Mouse (Mus musculus): ENCODE results near the gene Opcml. TPM values are rescaled to one million over a fixed set of nuclear protein-coding genes. Genes with fewer than 3 reads are reported as not detected.

The Opcml gene
- polyA plus RNA-seq, 1 experiment, result not detected

DNA sequence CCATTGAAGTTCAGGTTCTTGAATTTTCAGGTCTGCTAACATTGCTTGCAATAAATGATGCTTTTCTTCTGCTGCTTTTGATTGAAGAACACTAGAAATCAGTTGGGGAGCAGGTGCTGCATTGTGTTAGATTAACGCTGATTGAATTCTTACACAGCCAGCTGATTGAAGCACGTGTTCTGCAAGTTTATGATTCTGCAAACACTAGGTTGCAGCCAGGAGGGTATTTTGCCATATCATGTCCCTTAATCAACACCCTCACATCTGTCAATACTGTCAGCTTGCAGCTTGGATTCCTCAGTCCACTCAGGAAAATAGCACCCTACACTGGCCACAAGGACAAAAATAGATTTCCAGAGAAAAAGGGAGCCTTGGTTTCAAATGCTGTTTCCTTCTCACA lies 853.5 kb downstream of the Opcml start:
- Histone ChIP-seq H3K27ac (ENCODE audit: insufficient read depth, low read depth, low read length) (no peak overlapping the region), H3K4me1 (ENCODE audit: control insufficient read depth, insufficient read depth, low read length) (no peaks in the 10 kb centered on the region), H3K4me3 (ENCODE audit: insufficient read depth, low read length) (no peak overlapping the region)
- TF ChIP-seq POLR2A (IDR thresholded peaks at IDR 0.05; ENCODE audit: borderline replicate concordance, low read depth, low read length) (no peak), CTCF (IDR thresholded peaks at IDR 0.05; ENCODE audit: low read depth, low read length) (no peak)

DNA sequence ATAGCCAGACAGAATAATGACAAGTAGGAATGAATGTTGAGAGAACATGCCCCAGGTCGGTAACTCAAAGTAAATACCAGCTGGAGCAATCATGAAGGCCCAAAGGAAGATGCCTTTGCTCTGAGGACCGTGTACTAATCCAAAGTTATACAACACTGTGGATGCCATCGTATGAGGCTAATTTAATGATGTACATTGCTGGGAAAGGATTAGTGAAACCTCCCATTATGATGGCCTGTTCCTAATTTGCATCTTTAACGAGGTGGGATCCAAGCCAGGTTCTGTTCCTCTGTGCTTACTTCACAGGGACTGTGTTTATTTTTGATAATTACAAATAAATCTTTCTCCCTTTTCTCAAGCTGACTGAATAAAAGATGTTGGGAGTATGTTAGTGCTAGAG lies 859.5 kb downstream of the Opcml start:
- H3K4me1 ChIP-seq (ENCODE audit: control insufficient read depth, insufficient read depth, low read length), result no peaks in the 10 kb centered on the region
- TF ChIP-seq POLR2A (IDR thresholded peaks at IDR 0.05; ENCODE audit: borderline replicate concordance, low read depth, low read length) (no peak), CTCF (IDR thresholded peaks at IDR 0.05; ENCODE audit: low read depth, low read length) (no peak)

DNA sequence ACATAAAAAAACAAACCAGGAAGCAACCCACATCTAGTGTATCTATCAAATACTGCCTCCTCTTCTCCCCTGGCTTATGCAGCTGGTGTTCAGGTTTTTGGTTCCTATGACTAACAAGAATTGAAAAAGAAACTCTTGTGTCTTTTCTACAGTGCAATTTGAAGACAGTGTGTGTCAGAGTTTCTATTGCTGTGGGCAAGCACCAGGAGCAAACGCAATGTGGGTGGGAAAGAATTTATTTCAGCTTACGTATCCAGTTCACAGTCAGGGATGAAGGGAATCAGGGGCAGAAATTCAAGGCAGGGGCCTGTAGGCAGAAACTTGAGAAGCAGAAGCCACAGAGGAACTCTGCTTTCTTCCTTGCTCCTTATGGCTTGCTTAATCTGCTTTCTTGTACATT lies 869.4 kb downstream of the Opcml start:
- TF ChIP-seq CTCF (IDR thresholded peaks at IDR 0.05; ENCODE audit: low read depth, low read length) (no peak), POLR2A (IDR thresholded peaks at IDR 0.05; ENCODE audit: borderline replicate concordance, low read depth, low read length) (no peak)
- no peaks in the 10 kb centered on the region for H3K4me1 ChIP-seq (ENCODE audit: control insufficient read depth, insufficient read depth, low read length)
- no peak overlapping the region for H3K27ac ChIP-seq (ENCODE audit: insufficient read depth, low read depth, low read length)
- no peak overlapping the region for H3K4me3 ChIP-seq (ENCODE audit: insufficient read depth, low read length)

More for the DNA sequence above, 859.5 kb downstream of the Opcml start:
- H3K4me3 ChIP-seq (ENCODE audit: insufficient read depth, low read length), result no peak overlapping the region
- H3K27ac ChIP-seq (ENCODE audit: insufficient read depth, low read depth, low read length), result no peak overlapping the region

DNA sequence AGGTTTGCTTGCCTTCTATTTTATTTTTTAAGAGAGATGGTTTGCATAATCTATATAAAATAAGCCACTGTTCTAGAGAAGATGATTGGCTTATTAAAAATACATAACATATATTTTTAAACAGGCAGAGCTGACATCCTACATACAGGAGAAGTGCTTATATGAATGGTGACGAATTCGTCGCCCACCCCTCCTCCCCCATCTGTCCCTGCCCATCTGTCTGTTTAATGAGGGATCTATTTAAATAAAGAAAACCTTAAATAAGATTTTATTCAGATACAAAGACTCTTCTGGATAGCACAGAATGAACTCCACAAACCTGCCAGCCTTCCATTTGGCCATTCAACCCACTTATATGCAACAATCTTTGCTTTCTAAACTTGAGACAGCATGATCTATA lies 872.3 kb downstream of the Opcml start:
- no peak overlapping the region for H3K27ac ChIP-seq (ENCODE audit: insufficient read depth, low read depth, low read length)
- H3K4me1 ChIP-seq (ENCODE audit: control insufficient read depth, insufficient read depth, low read length), result no peaks in the 10 kb centered on the region
- TF ChIP-seq POLR2A (IDR thresholded peaks at IDR 0.05; ENCODE audit: borderline replicate concordance, low read depth, low read length) (no peak), CTCF (IDR thresholded peaks at IDR 0.05; ENCODE audit: low read depth, low read length) (no peak)
- no peak overlapping the region for H3K4me3 ChIP-seq (ENCODE audit: insufficient read depth, low read length)

DNA sequence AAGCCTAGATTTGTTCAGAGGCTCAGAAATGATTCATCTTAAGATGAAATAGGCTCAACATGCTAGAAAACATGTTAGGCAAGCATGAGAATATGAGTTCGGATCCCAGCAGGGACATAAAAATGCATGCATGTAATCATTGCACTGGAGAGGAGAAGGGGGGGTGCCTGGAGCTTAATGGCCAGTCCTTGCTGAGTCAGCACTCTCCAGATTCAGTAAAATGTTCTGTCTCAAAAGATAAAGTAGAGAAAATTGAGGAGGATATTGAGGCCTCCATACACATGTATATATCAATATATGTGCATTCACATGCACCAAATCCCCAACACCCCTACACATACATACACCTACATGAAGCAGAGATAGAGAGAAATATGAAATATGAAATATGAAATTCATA lies 889.7 kb downstream of the Opcml start:
- TF ChIP-seq CTCF (IDR thresholded peaks at IDR 0.05; ENCODE audit: low read depth, low read length) (no peak), POLR2A (IDR thresholded peaks at IDR 0.05; ENCODE audit: borderline replicate concordance, low read depth, low read length) (no peak)
- Histone ChIP-seq H3K27ac (ENCODE audit: insufficient read depth, low read depth, low read length) (no peak overlapping the region), H3K4me1 (ENCODE audit: control insufficient read depth, insufficient read depth, low read length) (no peaks in the 10 kb centered on the region), H3K4me3 (ENCODE audit: insufficient read depth, low read length) (no peak overlapping the region)

DNA sequence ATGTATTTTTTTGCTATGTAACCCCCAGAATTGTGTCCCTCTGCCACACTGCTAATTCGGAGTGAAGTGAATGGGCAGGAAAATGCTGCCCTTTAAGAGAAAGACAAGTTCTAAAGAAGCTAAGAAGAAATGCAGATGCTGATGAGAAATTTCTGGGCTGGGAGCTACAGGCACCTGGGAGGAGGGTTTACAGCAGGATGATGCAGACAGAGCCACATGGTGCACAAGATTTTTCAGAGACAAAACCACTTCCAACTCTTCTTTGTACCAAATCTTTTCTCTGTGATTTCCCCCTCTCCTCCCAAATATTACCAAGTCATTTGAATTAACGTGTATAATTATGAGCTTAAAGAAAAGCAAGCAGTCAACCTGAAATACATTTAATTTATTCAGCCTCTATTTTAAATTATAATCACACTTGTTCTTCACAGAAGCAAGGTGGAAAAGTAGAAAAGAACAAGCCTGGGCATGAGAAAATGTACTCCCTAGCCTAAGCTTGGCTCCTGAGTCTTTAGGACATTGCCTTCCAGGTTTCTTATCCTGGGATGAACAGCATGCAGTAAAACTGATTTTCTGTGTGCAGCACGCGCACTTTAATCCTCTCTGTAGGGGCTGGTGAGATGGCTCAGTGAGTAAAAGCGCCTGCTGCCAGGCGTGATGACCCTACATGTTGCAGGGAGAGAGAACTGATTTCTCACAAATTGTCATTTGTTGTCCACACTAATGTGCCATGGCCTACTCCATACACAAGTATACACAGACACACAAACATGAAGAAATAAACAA lies 890.9 kb downstream of the Opcml start:
- Histone ChIP-seq H3K27ac (ENCODE audit: insufficient read depth, low read depth, low read length) (no peak overlapping the region), H3K4me3 (ENCODE audit: insufficient read depth, low read length) (no peak overlapping the region), H3K4me1 (ENCODE audit: control insufficient read depth, insufficient read depth, low read length) (no peaks in the 10 kb centered on the region)
- TF ChIP-seq POLR2A (IDR thresholded peaks at IDR 0.05; ENCODE audit: borderline replicate concordance, low read depth, low read length) (no peak), CTCF (IDR thresholded peaks at IDR 0.05; ENCODE audit: low read depth, low read length) (no peak)

DNA sequence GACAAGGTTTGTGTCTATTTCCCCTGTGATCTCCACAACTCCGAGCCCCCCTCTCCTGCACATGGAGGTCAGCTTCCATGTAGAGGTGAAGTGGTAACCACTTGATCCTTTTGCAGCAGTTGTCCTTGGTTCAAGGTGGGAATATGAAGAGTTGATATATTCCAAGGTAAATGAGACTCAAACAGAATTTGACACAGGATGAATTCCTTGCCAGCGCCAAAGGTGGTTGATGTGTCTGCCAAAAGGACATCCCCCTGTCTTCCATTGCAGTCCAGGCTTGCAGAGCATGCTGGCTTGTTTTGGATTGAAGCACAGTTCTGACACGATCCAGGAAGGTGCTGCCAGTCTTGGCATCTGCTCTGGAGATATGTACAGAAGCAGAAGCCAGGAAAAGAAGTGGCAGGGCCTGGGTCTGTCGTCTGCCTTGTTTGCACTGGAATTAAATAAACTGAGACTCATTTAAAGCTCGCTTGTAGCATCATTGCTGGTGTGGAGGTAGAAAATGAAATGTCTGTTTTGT lies 893.4 kb downstream of the Opcml start:
- TF ChIP-seq CTCF (IDR thresholded peaks at IDR 0.05; ENCODE audit: low read depth, low read length), result no peak
- TF ChIP-seq POLR2A (IDR thresholded peaks at IDR 0.05; ENCODE audit: borderline replicate concordance, low read depth, low read length), result no peak
- H3K4me1 ChIP-seq (ENCODE audit: control insufficient read depth, insufficient read depth, low read length), result no peaks in the 10 kb centered on the region
- H3K27ac ChIP-seq (ENCODE audit: insufficient read depth, low read depth, low read length), result no peak overlapping the region
- no peak overlapping the region for H3K4me3 ChIP-seq (ENCODE audit: insufficient read depth, low read length)

DNA sequence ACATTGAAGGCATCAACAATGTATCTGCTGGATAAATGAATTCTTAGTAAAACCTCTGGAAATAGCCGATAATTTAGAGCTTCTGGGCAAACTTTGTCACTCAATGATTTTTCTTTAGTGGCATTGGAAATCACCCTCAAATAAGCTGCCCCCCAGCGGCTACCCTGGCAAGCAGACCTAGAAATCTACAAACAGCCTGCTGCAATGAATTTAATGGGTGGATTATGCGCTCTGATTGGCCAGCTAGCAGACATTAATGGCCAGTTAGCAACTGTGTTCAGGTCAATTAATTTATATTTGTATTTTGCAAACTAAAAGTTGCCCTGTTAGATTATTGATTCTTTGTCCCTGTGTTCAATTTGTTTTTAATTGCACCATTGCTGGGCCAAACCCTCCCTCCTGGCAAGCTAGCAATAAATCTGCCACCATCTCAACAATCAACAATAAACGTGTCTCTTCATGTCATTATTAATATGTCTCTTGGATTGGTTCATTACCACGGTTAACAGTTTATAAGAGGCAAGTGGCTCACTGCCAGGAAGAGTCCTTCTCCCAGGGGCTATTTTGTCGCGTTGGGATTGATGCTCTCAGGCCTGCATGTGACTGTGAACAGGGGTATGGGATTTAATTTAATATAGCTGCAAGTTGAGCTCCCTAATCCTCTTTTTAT lies 896.5 kb downstream of the Opcml start:
- Histone ChIP-seq H3K4me3 (ENCODE audit: insufficient read depth, low read length) (no peak overlapping the region), H3K27ac (ENCODE audit: insufficient read depth, low read depth, low read length) (no peak overlapping the region), H3K4me1 (ENCODE audit: control insufficient read depth, insufficient read depth, low read length) (no peaks in the 10 kb centered on the region)
- no peak for TF ChIP-seq CTCF (IDR thresholded peaks at IDR 0.05; ENCODE audit: low read depth, low read length)
- no peak for TF ChIP-seq POLR2A (IDR thresholded peaks at IDR 0.05; ENCODE audit: borderline replicate concordance, low read depth, low read length)

DNA sequence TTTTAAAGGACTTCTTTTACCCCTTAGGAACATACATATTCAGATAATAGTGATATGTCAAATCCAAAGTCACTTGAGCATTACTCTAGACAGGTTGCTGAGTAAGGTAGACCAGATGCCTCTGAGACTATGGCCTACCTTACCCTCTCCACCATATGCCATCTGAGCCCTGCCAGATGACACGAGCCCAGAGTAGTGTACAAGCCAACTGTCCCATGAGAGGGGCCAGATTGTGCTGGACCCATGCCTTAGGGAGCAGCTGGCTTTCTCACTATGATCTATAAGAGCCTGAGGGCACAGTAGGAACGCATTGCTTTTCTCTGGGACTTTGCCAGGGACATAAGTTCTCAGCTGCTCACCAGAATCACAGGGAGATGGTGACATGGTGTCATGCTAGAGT lies 899.6 kb downstream of the Opcml start:
- Histone ChIP-seq H3K4me3 (ENCODE audit: insufficient read depth, low read length) (no peak overlapping the region), H3K27ac (ENCODE audit: insufficient read depth, low read depth, low read length) (no peak overlapping the region), H3K4me1 (ENCODE audit: control insufficient read depth, insufficient read depth, low read length) (no peaks in the 10 kb centered on the region)
- TF ChIP-seq POLR2A (IDR thresholded peaks at IDR 0.05; ENCODE audit: borderline replicate concordance, low read depth, low read length) (no peak), CTCF (IDR thresholded peaks at IDR 0.05; ENCODE audit: low read depth, low read length) (no peak)

DNA sequence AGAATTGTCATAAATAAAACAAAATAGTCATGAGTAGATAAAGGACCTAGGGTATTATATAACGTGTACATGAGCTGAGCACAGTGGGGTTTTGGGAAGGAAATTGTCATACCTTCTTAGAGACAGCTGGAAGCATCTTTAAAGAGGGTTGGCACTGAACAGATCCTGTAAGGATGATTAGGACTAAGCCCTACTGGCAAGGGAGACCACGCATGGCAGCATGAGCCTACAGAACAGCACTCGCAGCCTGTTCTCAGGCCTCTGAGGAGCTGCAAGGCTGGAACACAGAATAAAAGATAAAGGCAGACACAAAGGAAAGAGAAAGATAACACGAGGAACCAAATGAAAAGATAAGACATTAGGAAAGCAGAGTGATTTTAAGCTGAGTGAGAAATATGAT lies 915.2 kb downstream of the Opcml start:
- no peak for TF ChIP-seq CTCF (IDR thresholded peaks at IDR 0.05; ENCODE audit: low read depth, low read length)
- Histone ChIP-seq H3K27ac (ENCODE audit: insufficient read depth, low read depth, low read length) (no peak overlapping the region), H3K4me1 (ENCODE audit: control insufficient read depth, insufficient read depth, low read length) (no peaks in the 10 kb centered on the region), H3K4me3 (ENCODE audit: insufficient read depth, low read length) (no peak overlapping the region)

All from bone marrow macrophage, adult 2 months (primary cell).